In the genomic region with DNA sequence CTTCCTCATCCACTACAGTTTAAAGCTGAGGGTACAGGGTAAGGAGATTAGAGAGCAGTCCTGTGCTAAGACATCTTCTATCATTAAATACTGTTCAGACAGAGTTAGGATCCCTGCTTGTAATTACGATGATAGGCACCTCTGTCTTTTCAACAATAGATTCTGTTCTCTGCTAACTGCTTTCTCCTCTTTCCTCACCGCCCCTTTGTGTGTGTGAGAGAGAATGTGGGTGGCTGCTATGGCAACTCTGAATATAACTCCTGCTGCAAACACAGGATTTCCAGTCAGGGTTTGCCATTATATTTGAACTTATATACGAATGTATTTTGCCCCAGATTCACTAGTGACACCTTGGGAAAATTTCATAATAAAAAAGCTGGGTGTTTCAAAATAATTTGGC, we compare ENCODE assay signal across 15 mouse cellular contexts. TPM values are rescaled to one million over a fixed set of nuclear protein-coding genes. Genes with fewer than 3 reads are reported as not detected.
DNase-seq lines count a peak whose midpoint lies in the region; ATAC-seq and TF ChIP-seq lines count a peak whose summit lies in the region.
"Had no signal": no experiment of that assay in that cellular context is flagged by ENCODE, and none has a peak within 500 bp of the region (broad histone marks: within the 10 kb centered on the region; RNA-seq: fewer than 3 reads in every experiment).

No protein-coding gene starts in this region.

- no peak for TF ChIP-seq CTCF in forebrain, postnatal 0 days (IDR thresholded peaks at IDR 0.05; ENCODE audit: low read depth)

- H3K9me3 ChIP-seq in hindbrain, embryonic 11.5 days (ENCODE audit: control insufficient read depth, low read length) = no peaks in the 10 kb centered on the region
- no peaks in the 10 kb centered on the region for H3K9me3 ChIP-seq in hindbrain, embryonic 12.5 days (replicated peaks)
- no peaks in the 10 kb centered on the region for H3K9me3 ChIP-seq in forebrain, postnatal 0 days (ENCODE audit: low read length)
- H3K9me3 ChIP-seq in midbrain, embryonic 14.5 days (ENCODE audit: control insufficient read depth, low read length) = no peaks in the 10 kb centered on the region

- H3K27me3 ChIP-seq in hindbrain, embryonic 11.5 days (ENCODE audit: control insufficient read depth, insufficient read depth, low read length) = no peaks in the 10 kb centered on the region
- H3K27me3 ChIP-seq in hindbrain, embryonic 12.5 days = no peaks in the 10 kb centered on the region
- no peaks in the 10 kb centered on the region for H3K27me3 ChIP-seq in forebrain, postnatal 0 days (ENCODE audit: insufficient read depth, low read length)
- no peaks in the 10 kb centered on the region for H3K27me3 ChIP-seq in midbrain, embryonic 14.5 days (ENCODE audit: control insufficient read depth, insufficient read depth, low read length)

- H3K27ac ChIP-seq in hindbrain, embryonic 11.5 days (ENCODE audit: low read depth, low read length) = no peak overlapping the region
- no peak overlapping the region for H3K27ac ChIP-seq in hindbrain, embryonic 12.5 days
- peak overlapping the region; percentile 72 for H3K27ac ChIP-seq in forebrain, postnatal 0 days (ENCODE audit: low read depth, low read length)
- no peak overlapping the region; the same call in 1 of the 2 replicates for H3K27ac ChIP-seq in midbrain, embryonic 14.5 days (replicated peaks; ENCODE audit: low read depth, low read length)

- peak; percentile 16 for DNase-seq in hindbrain, embryonic 11.5 days (ENCODE audit: low spot score)
- DNase-seq in brain, adult 2 months (ENCODE audit: low read depth, low spot score) = peak; percentile 92
- peak; percentile 69 for DNase-seq in forebrain, postnatal 0 days
- peak; percentile 61 for DNase-seq in midbrain, embryonic 14.5 days
- no peak for DNase-seq in cerebellum, adult 9-10 months
- no peak for DNase-seq in cerebellum, postnatal 14 days
- DNase-seq in cerebellum, adult 11 months = no peak
- DNase-seq: cerebellum, postnatal 25 days; gastrocnemius, postnatal 10 days; kidney, adult 8-10 months had no signal

- H3K36me3 ChIP-seq in hindbrain, embryonic 11.5 days (ENCODE audit: control insufficient read depth, insufficient read depth, low read length) = no peaks in the 10 kb centered on the region
- H3K36me3 ChIP-seq in hindbrain, embryonic 12.5 days = no peaks in the 10 kb centered on the region
- H3K36me3 ChIP-seq in forebrain, postnatal 0 days (ENCODE audit: insufficient read depth) = no peaks in the 10 kb centered on the region
- no peaks in the 10 kb centered on the region for H3K36me3 ChIP-seq in midbrain, embryonic 14.5 days (ENCODE audit: control insufficient read depth, insufficient read depth, low read length)

- H3K4me1 ChIP-seq in hindbrain, embryonic 11.5 days (replicated peaks; ENCODE audit: control insufficient read depth, insufficient read depth, low read length) = no peaks in the 10 kb centered on the region
- H3K4me1 ChIP-seq in hindbrain, embryonic 12.5 days = no peaks in the 10 kb centered on the region
- no peaks in the 10 kb centered on the region for H3K4me1 ChIP-seq in forebrain, postnatal 0 days (ENCODE audit: insufficient read depth)
- 0 out of 2 replicates have a peak, but pooled peaks cover 3% of the 10 kb centered on the region for H3K4me1 ChIP-seq in midbrain, embryonic 14.5 days (ENCODE audit: control insufficient read depth, insufficient read depth, low read length)

- no peak overlapping the region for H3K9ac ChIP-seq in hindbrain, embryonic 11.5 days (ENCODE audit: low read depth, low read length)
- no peak overlapping the region for H3K9ac ChIP-seq in hindbrain, embryonic 12.5 days
- no peak overlapping the region for H3K9ac ChIP-seq in forebrain, postnatal 0 days
- no peak overlapping the region for H3K9ac ChIP-seq in midbrain, embryonic 14.5 days (replicated peaks; ENCODE audit: low read length)

- 22% methylated on average over 3 of the region's 3 CpGs for WGBS in hindbrain, embryonic 11.5 days
- 19% methylated on average over 3 of the region's 3 CpGs for WGBS in hindbrain, embryonic 12.5 days
- WGBS in forebrain, postnatal 0 days = 12% methylated on average over 3 of the region's 3 CpGs
- WGBS in midbrain, embryonic 14.5 days = 14% methylated on average over 3 of the region's 3 CpGs

- no peak overlapping the region for H3K4me3 ChIP-seq in hindbrain, embryonic 11.5 days (ENCODE audit: low read depth, low read length)
- H3K4me3 ChIP-seq in hindbrain, embryonic 12.5 days = no peak overlapping the region
- H3K4me3 ChIP-seq in forebrain, postnatal 0 days (ENCODE audit: low read depth, low read length) = no peak overlapping the region
- no peak overlapping the region for H3K4me3 ChIP-seq in midbrain, embryonic 14.5 days (replicated peaks; ENCODE audit: low read depth, low read length)

- H3K4me2 ChIP-seq in hindbrain, embryonic 11.5 days (replicated peaks; ENCODE audit: low read depth, low read length) = no peak overlapping the region
- no peak overlapping the region for H3K4me2 ChIP-seq in hindbrain, embryonic 12.5 days (replicated peaks)
- no peak overlapping the region for H3K4me2 ChIP-seq in forebrain, postnatal 0 days (ENCODE audit: low read depth)
- H3K4me2 ChIP-seq in midbrain, embryonic 14.5 days (ENCODE audit: low read length) = no peak overlapping the region
- H3K4me2 ChIP-seq: heart, embryonic 11.5 days; liver, embryonic 11.5 days had no signal

- no peak for ATAC-seq in hindbrain, embryonic 11.5 days (ENCODE audit: low FRiP score)
- no peak for ATAC-seq in hindbrain, embryonic 12.5 days (ENCODE audit: low FRiP score)
- ATAC-seq in forebrain, postnatal 0 days = peak; percentile 91
- no peak for ATAC-seq in midbrain, embryonic 14.5 days (ENCODE audit: low FRiP score, low TSS enrichment)
- ATAC-seq: activated CD4-positive, CD25-positive, alpha-beta regulatory T cell, adult 4 months had no signal

RNA-seq across cellular contexts. Expression of gene Plppr5, which starts 54.2 kb away (rescaled TPM):
- 0.40 and 0.48 TPM in 2 replicates for polyA plus RNA-seq in hindbrain, embryonic 11.5 days (2014; fragmentation: Nextera tagmentation; extraction: Ambion mirVana)
- polyA plus RNA-seq in hindbrain, embryonic 12.5 days (2016; fragmentation: Nextera tagmentation; extraction: Ambion mirVana) = 0.62 and 0.78 TPM in 2 replicates
- total RNA-seq in forebrain, postnatal 0 days (2014; rRNA removed) = 39.1 and 40.1 TPM in 2 replicates
- 14.7 and 19.1 TPM in 2 replicates for polyA plus RNA-seq in forebrain, postnatal 0 days (2015; fragmentation: Nextera tagmentation; extraction: Ambion mirVana)
- 5.8 and 6.6 TPM in 2 replicates for polyA plus RNA-seq in midbrain, embryonic 14.5 days (2014; fragmentation: Nextera tagmentation; extraction: Ambion mirVana)
- total RNA-seq: hematopoietic stem cell, adult 5-6 weeks had no signal
- polyA plus RNA-seq: activated CD4-positive, CD25-positive, alpha-beta regulatory T cell, adult 4 months had no signal

Comparison
In these comparisons a context has a peak if more than half of its experiments do, and no peak if none do; other contexts are left out.
1. DNase-seq: peak in hindbrain, embryonic 11.5 days (single experiment), brain, adult 2 months (single experiment), forebrain, postnatal 0 days (single experiment) and midbrain, embryonic 14.5 days (single experiment); none in cerebellum, adult 9-10 months (single experiment), cerebellum, postnatal 14 days (0 of 2) and cerebellum, adult 11 months (single experiment).